Mouse (Mus musculus): ENCODE measurements around the gene Pgm5.
A peak's percentile ranks its signal among the peaks of the same experiment; 100 is the strongest.

Gene Pgm5

GRCm38 (mm10) chr19:24662346-24662745 lies 199.3 kb downstream of the Pgm5 start:
- DNase-seq (ENCODE audit: low spot score in 2 of 2): no peak

- no peak for DNase-seq (ENCODE audit: low spot score in 2 of 2)
Observed at GRCm38 (mm10) chr19:24656981-24657380, 204.7 kb downstream of the Pgm5 start.

GRCm38 (mm10) chr19:24653230-24653799 lies 208.3 kb downstream of the Pgm5 start:
- DNase-seq (ENCODE audit: low spot score in 2 of 2): no peak

- DNase-seq (ENCODE audit: low spot score in 2 of 2): no peak
Observed at GRCm38 (mm10) chr19:24652342-24653019, 209.2 kb downstream of the Pgm5 start.

- no peak for DNase-seq (ENCODE audit: low spot score in 2 of 2)
Observed at GRCm38 (mm10) chr19:24651595-24651994, 210.1 kb downstream of the Pgm5 start.

GRCm38 (mm10) chr19:24650428-24650827 lies 211.2 kb downstream of the Pgm5 start:
- DNase-seq (ENCODE audit: low spot score in 2 of 2): no peak

- DNase-seq (ENCODE audit: low spot score in 2 of 2): no peak
Observed at GRCm38 (mm10) chr19:24648016-24648415, 213.6 kb downstream of the Pgm5 start.

GRCm38 (mm10) chr19:24646162-24646829 lies 215.4 kb downstream of the Pgm5 start:
- DNase-seq (ENCODE audit: low spot score in 2 of 2): no peak

- no peak for DNase-seq (ENCODE audit: low spot score in 2 of 2)
Observed at GRCm38 (mm10) chr19:24644971-24645370, 216.7 kb downstream of the Pgm5 start.

GRCm38 (mm10) chr19:24640982-24641381 lies 220.7 kb downstream of the Pgm5 start:
- no peak for DNase-seq (ENCODE audit: low spot score in 2 of 2)

- DNase-seq (ENCODE audit: low spot score in 2 of 2): no peak
Observed at GRCm38 (mm10) chr19:24637988-24638387, 223.7 kb downstream of the Pgm5 start.

- DNase-seq (ENCODE audit: low spot score in 2 of 2): no peak
Observed at GRCm38 (mm10) chr19:24636616-24637015, 225.0 kb downstream of the Pgm5 start.

- DNase-seq (ENCODE audit: low spot score in 2 of 2): peak; percentile 32 to 40
Observed at GRCm38 (mm10) chr19:24634602-24635001, 227.1 kb downstream of the Pgm5 start.
